Mouse (Mus musculus): ENCODE measurements around the gene Olfr390.

- no peak for TF ChIP-seq CTCF (IDR thresholded peaks at IDR 0.05; ENCODE audit: insufficient read depth, low read depth, low read length)
- TF ChIP-seq POLR2A (IDR thresholded peaks at IDR 0.05; ENCODE audit: insufficient read depth, low read depth, low read length): no peak
These were observed 23.6 kb upstream of the Olfr390 start for GRCm38 (mm10) chr11:73759115-73759514.

All from olfactory bulb, adult 2 months (tissue).